Mouse (Mus musculus) kidney, postnatal 4 days (tissue): ENCODE data around the gene Hgfac.

Source experiments
- DNase-seq, 2 experiments: peaks; one replicate each; pipeline ENCODE4 v3.0.0; 2021; ENCODE audit warnings: mixed read lengths in 2 of 2

The Hgfac gene

GRCm38 (mm10) chr5:35041268-35041829 is at the start of gene Hgfac:
Hgfac (plus strand) TSS chr5:35041509.
- peak; percentile 76 to 85 for DNase-seq

DNA sequence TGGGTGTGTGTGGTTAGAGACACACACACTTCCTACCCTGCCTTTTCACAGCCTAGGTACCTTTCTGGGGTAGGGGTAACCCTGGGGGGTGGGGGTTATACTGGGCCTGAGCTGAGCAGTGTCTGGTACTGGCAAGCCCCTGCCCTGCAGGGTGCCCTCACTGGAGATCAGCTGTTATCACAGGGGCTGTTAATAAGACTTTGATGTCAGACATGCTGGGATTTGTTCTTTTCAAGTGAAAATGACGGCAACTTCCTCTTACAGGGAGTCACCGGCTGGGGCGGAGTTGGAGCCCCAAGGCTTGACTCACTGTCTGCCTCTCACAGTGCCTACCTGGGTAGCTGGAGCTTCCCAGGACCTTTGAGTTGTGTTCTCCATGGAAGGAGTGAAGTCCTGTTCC is 42.6 kb upstream of the Hgfac start:
- DNase-seq = no peak

DNA sequence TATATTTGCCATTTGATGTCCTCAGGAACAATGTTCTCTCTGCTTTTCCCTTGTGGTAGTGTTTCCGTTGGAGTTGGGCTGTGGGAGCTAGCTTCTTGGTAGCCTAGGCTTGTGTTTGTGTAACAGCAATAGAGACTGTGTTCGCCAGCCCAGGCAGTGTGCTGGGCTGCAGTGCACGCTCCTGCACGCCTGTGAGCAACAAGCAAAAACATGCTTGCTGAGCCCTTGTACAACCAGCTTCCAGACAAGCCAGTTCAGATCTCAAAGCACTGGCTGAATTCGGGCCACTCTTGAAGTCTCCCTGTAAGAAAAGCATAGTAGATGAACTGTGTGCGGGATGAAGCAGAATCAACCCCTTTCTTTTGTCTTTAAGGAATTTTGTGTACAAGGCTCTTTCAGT is 42.0 kb upstream of the Hgfac start:
- DNase-seq = no peak

DNA sequence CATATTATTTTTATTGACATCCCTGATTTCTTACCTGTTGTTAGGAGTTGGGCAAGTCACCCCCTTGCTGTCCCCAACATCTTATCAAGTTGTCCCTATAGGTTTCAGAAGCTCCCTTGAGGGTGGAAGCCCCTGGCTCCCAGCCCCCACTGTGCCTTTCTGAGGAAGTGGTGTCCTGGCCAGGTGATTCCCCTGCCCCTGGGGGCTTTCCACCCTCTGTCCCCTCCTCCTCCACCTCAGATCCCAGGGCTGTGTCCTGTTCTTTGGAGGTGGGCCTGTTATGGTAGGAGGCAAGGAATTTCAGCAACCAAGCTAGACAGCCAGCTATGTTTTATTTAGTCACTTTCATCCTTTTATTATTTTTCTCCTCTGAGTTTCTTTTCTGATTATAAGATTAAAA is 41.0 kb upstream of the Hgfac start:
- DNase-seq = no peak

DNA sequence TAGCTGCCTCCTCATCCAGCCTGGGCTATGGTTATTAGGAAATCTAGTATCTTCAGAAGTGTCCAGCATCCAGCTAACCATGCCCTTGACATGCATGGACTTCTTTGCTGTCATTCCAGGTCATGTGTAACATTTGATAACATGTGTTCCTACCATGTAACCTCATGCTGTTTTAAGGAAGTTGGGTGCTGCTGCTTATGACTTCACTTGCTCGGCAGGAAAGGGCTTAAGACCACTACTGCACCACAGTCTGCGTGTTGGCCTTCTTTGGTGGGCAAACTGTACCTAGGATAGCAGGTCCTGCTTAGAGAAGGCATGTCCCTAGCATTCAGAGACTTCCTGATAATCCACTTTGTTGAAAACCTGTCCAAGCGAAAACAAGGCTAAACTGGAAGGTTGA is 40.2 kb upstream of the Hgfac start:
- no peak for DNase-seq

DNA sequence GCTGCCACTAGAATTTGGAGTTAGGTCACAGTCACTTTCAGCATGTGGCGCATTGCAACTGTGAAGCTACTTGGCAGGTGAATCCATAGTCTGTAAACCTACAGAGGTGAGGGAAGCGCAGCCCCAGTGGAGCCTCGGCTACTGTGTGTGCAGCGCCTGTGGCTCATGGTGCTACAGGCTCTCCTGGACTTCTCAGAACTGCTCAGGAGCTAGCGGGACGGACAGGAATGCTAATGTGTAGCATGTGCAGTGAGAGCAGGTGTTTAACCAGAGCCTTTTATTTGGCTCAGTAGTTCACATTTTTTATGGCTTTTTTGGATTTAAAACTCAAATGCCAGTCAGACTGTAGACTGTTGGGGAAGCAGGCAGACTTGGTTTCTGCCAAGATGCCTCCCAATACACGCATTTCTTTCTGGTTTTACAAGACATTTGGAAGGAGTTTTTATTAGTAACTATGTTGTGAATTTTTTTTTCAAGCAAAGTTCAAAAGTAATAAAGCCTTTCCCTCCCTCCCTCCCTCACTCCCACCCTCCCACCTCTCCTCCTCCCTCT is 37.6 kb upstream of the Hgfac start:
- peak; percentile 27 to 51 for DNase-seq

GRCm38 (mm10) chr5:35004769-35005168 is 36.5 kb upstream of the Hgfac start:
- DNase-seq = no peak

GRCm38 (mm10) chr5:35005659-35006058 is 35.6 kb upstream of the Hgfac start:
- no peak for DNase-seq

DNA sequence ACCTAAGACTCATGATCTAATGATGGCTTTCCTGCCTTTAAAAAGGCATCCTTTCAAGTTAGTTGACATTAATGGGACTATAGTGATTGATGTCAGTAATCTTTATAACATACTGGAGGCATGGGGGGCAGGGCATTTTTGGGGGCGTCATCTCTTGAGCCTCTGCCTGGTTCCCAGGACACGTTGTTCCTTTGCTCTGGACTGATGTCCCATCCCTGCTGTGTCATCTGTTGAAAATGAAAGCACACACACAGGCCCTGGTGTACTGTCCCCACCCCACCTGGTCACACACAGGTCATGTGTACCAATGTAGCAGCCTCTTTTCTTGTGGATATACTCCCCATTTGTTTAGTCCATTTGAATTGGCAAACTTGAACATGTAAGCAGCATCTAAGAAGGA is 34.7 kb upstream of the Hgfac start:
- DNase-seq = no peak

DNA sequence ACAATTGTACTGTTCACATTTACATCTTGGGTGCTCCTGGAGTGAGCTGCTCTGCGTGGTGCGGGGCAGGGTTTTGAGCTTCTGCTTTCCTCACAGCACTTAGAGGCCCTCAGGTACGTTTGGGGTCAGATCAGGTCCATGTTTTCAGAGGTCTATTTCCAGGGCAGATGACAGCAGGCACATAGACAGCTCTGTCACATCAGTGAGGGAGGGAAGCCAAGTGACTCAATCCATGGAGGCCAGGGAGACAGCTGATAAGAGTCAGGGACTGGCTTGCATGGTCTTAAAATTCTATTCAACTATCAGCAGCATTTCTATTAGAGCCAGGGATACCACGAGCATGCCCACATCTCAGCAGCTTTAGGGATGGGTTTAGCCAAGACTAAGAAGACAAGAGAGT is 32.1 kb upstream of the Hgfac start:
- DNase-seq = no peak

DNA sequence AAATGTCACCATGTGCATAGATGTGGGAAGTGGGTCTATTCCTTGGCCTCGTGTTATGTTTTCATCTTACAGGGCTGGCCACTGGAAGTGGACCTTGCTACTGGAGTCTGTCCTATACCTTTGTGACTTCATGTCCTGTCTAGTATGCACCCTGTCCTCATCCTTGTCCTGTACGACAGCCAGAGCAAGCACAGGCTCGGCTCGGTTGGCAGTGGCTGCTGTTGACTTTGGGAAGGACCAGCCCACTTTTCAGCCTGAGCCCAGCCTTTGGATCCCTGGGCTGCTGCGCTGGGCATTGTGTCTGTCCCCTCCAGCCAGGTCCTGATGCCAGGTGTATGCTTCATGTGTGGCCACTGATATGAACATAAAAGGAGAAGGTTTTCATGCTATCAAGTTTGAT is 30.7 kb upstream of the Hgfac start:
- DNase-seq = no peak

- DNase-seq = no peak
These were observed 30.0 kb upstream of the Hgfac start for GRCm38 (mm10) chr5:35011156-35011923.

- DNase-seq = no peak
These were observed 27.3 kb upstream of the Hgfac start for GRCm38 (mm10) chr5:35014036-35014435.

DNA sequence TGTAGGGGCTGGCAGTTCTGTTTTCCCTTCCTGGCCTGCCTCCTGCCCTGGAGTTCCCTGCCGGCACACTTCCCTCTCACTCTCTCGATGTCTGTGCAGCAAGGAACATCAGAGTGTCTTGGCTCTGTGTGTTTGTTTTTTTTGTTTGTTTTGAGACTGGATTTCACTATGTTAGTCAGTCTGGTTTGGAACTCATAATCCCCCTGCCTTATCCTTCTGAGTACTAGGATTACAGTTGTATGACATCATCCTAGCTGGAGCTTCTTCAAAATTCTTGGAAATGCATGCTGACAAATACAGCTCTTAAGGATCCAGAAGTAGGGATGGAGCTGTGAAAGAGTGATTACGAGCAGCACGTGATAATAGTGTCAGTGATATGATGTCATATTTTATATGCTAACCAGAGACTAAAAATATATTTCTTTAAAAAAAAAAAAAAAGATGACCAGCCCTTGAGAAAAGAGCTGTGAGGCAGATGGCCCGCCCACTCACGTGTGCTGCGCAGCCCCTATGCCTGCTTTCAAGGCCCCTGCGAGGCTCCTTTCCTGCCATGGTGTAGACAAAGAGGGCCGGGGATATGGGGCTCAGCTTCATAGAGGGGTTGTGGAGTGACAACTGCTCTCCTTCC is 21.5 kb upstream of the Hgfac start:
- no peak for DNase-seq

DNA sequence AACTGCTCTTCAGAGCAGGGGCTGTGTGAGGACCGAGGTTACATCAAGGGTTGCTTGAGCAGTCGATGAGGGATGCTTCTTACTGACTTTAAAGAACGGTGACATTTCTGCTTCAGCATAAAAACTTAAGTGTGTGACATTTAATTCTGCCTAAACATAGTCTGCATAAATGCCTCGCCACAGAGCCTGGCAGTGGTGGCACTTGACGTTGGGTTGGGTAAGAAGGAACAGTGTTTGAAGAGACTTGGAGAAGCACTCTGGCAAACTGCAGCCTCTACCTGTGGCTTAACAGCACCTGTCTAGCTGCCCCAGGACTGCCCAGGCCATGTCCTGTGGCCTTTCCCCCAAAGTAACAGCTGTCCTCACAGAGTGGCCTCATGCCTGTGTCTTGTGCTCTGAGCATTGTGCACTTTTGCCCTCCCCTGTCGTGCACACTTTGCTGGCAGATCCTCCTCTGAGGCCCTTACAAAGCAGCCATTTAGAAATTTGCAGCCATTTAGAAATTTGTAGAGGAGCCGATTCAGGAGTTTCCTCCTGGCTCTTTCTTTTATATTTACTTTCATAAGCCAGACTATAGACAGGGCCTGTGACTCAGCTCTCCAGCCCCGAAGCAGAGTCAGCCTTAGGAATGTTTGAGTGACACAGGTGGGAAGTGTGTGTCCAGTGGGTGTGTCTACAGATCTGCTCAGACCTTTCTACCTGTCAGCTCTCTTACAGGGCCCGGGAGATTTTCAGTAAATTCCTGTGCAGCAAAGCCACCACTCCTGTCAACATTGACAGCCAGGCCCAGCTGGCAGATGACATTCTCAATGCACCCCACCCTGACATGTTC is 20.7 kb upstream of the Hgfac start:
- DNase-seq = no peak

GRCm38 (mm10) chr5:35024975-35025374 is 16.3 kb upstream of the Hgfac start:
- peak; percentile 76 to 81 for DNase-seq

DNA sequence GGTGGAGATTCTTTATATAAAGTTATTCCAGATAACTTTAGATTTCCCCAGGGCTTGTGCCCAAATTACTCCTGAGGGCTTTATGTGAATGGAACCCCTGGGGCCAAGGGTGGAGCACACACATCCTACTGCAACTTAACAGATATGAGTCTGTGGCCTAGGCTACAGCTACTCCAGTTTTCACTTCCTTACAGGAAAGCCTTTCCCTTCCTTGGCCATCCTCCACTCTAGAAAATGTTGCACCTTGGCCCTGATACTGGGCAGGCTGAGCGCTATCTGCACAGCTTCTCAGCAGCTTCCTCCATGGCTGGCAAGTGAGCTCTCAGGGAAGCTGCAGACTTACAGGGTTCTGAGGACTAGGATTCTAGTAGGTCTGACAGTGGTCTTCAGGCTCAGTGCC is 12.0 kb upstream of the Hgfac start:
- no peak for DNase-seq

DNA sequence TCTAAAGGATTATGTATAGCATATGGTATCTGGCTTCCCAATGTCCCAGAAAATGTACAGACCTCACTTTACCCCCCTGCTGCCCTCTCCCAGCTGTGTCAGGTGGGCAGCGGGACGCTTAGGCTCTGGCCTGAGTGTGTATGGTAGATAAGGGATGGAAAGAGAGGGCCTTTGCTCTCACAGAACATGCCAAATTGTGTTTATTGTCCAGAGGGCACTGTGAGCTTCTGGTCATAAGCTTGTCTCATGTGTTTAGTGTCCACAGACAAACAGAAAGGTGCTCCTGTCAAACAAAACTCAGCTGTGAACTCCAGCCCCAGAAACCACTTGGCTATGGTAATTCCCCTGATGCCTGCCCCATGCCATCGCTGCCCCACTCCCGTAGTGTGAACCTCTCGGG is 11.6 kb upstream of the Hgfac start:
- no peak for DNase-seq

GRCm38 (mm10) chr5:35033068-35033467 is 8.2 kb upstream of the Hgfac start:
- peak; percentile 58 to 72 for DNase-seq

DNA sequence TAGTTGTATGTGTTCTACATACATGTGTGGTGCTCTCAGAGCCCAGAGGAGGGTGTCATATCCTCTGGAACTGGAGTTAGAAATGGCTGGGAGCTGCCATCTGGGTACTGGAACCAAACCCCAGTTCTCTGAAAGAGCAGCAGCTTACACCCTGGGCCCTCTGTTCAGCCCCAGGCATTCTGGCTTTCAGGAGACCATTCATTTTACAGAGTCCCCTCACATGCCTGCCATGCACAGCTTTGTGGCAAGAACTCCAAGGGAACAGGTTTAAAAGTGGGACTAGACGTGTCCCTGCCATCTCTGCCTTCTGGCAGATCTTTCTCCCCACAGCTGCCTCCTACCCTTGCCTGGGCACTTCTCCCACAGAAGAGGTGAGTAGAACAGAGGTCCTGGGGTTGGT is 7.7 kb upstream of the Hgfac start:
- DNase-seq = no peak

GRCm38 (mm10) chr5:35035141-35035540 is 6.2 kb upstream of the Hgfac start:
- DNase-seq = no peak

GRCm38 (mm10) chr5:35035795-35036194 is 5.5 kb upstream of the Hgfac start:
- no peak for DNase-seq

- peak in 1 of 2 experiments; percentile 13 for DNase-seq
These were observed 3.9 kb upstream of the Hgfac start for GRCm38 (mm10) chr5:35037438-35037837.
